Mouse (Mus musculus) brain, embryonic 14.5 days (tissue): Measurements from ENCODE around the gene P3h4.

Experiments used
- CTCF ChIP-seq: fragments of 200-500 bp; IDR thresholded peaks from 2 replicates; pipeline ENCODE4 v1.5.1; 2012; ENCODE audit warnings: inconsistent platforms, mild to moderate bottlenecking, moderate library complexity, borderline replicate concordance; ENCODE audit not compliant: insufficient read depth, insufficient read length; ENCODE audit errors: extremely low read depth
- POLR2A ChIP-seq: fragments of 200-500 bp; IDR thresholded peaks from 2 replicates; pipeline ENCODE4 v1.6.1; 2012; ENCODE audit warnings: mild to moderate bottlenecking, inconsistent platforms, borderline replicate concordance; ENCODE audit not compliant: poor library complexity, insufficient read depth, insufficient read length, severe bottlenecking; ENCODE audit errors: extremely low read depth

GRCm38 (mm10) chr11:100360175-100360574 is 54.5 kb downstream of the P3h4 start:
- TF ChIP-seq CTCF (no peak), POLR2A (no peak)
